Mouse (Mus musculus): ENCODE results near the gene Vapa. TPM values are rescaled to one million over a fixed set of nuclear protein-coding genes. Genes with fewer than 3 reads are reported as not detected.
"Not testable (repeated sequence)": the region's sequence is repeated elsewhere in the genome, so short reads cannot be mapped to it uniquely, and the experiment has no call there.

The Vapa gene
- polyA plus RNA-seq, 1 experiment = 40.3 TPM

GRCm38 (mm10) chr17:65540441-65541272 lies 72.7 kb downstream of the Vapa start, which contains the start of gene Tmem232:
TSS of gene Tmem232 (minus strand) at chr17:65540782.
- H3K4me1 ChIP-seq (ENCODE audit: control insufficient read depth, insufficient read depth, low read length) = no peaks in the 10 kb centered on the region
- WGBS = 10% methylated on average over 26 of the region's 26 CpGs
- TF ChIP-seq CTCF (IDR thresholded peaks at IDR 0.05; ENCODE audit: insufficient read depth, low read length) = 0 out of 2 replicates have a peak, but pooled peaks have one; percentile 0
- no peak for TF ChIP-seq POLR2A (IDR thresholded peaks at IDR 0.05; ENCODE audit: borderline replicate concordance, extremely low read depth, low read depth, low read length)
- peak within 1 kb of the TSS; percentile 45 for H3K4me3 ChIP-seq (replicated peaks; ENCODE audit: extremely low read depth, low read depth, low read length)
- peak; percentile 32 for DNase-seq

- Histone ChIP-seq H3K4me3 (replicated peaks; ENCODE audit: extremely low read depth, low read depth, low read length) (no peak overlapping the region), H3K4me1 (ENCODE audit: control insufficient read depth, insufficient read depth, low read length) (no peaks in the 10 kb centered on the region)
- TF ChIP-seq POLR2A (IDR thresholded peaks at IDR 0.05; ENCODE audit: borderline replicate concordance, extremely low read depth, low read depth, low read length) = no peak
- TF ChIP-seq CTCF (IDR thresholded peaks at IDR 0.05; ENCODE audit: insufficient read depth, low read length) = peak; percentile 64
- 22% methylated on average over 3 of the region's 3 CpGs for WGBS
- DNase-seq = peak; percentile 44
These were observed 77.2 kb downstream of the Vapa start for GRCm38 (mm10) chr17:65536156-65536555.

GRCm38 (mm10) chr17:65532381-65532780 lies 81.0 kb downstream of the Vapa start:
- DNase-seq; H3K4me1 ChIP-seq (ENCODE audit: control insufficient read depth, insufficient read depth, low read length); H3K4me3 ChIP-seq (replicated peaks; ENCODE audit: extremely low read depth, low read depth, low read length): not testable (repeated sequence)

Other genes starting within 250 kb of the Vapa start
- gene Tmem232, start 72.8 kb downstream of the Vapa start, polyA plus RNA-seq (2012; rRNA removed) = 0.65 and 1.6 TPM in 2 replicates
- 0.06 and 0.09 TPM in 2 replicates for gene Txndc2, start 28.6 kb upstream of the Vapa start, polyA plus RNA-seq (2012; rRNA removed)
- gene Rab31, start 159.2 kb upstream of the Vapa start, polyA plus RNA-seq (2012; rRNA removed) = 33.2 and 48.9 TPM in 2 replicates
- 34.7 and 45.5 TPM in 2 replicates for gene Ppp4r1, start 169.0 kb upstream of the Vapa start, polyA plus RNA-seq (2012; rRNA removed)

All from lung, adult 2 months (tissue).